Mouse (Mus musculus) spleen, adult 18-20 months (tissue): ENCODE results near the gene AI464131.

Experiments used
- DNase-seq, 2 experiments: peaks; one replicate each; pipeline ENCODE4 v3.0.0; 2022; ENCODE audit warnings: mixed read lengths in 2 of 2

AI464131 gene

GRCm38 (mm10) chr4:41504325-41504724, 1.4 kb upstream of the AI464131 start:
- no peak for DNase-seq

DNA sequence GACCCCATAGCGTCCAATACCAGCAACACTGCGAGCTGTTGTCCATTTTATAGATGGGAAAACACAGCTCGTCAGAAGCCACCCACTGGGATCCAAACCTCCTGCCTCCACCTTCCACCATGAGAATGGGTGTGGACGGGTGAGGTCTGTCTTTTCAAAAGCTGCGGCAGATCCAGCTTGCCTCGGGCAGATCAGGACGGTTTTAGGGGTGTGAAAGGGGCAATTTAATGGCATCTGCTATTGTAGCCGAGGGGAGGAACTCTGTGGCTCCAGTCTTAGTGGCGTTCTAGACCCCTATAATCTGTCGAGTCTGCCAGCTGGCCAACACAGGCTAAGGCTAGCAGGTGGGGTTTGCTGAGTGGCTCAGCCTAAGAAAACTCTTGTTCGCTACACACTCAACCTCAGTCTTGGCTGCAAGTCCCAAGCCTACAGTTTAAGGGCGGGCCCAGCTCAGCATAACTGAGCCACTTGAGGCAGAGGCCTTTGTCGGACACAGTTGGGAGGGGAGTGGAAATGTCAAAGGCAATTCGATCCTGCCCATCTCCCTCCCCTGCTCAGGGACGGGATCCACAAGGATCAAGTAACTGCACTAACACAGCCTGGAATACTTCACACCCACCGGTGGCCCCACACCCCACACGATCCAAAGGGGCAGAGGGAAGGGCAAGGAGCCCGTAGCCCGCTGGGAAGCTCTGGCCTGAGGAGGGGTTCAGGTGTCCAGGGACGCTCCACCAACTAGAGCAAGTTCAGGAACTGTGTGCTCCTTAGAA, 520 bp downstream of the AI464131 start:
- DNase-seq, result no peak

DNA sequence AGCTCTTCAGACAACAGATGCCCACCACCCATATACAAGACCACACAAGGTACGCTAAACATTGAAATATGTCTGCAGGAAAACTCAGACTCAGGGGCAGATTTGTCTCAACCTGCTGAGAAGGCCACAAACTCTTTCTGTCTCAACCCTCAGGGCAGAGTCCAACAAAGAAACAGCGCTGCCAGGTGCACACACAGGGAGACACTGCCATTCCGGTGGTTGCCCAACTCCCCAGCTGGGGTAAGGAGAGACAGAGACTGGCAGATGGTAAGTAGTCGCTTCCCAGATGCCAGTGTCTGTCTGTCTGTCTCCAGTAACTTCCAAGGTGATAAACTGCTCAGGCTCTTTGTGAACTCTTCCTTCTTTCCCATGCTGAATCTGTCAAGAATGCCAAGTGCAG, 2.1 kb downstream of the AI464131 start:
- no peak for DNase-seq

GRCm38 (mm10) chr4:41499619-41500018, 3.3 kb downstream of the AI464131 start:
- no peak for DNase-seq

DNA sequence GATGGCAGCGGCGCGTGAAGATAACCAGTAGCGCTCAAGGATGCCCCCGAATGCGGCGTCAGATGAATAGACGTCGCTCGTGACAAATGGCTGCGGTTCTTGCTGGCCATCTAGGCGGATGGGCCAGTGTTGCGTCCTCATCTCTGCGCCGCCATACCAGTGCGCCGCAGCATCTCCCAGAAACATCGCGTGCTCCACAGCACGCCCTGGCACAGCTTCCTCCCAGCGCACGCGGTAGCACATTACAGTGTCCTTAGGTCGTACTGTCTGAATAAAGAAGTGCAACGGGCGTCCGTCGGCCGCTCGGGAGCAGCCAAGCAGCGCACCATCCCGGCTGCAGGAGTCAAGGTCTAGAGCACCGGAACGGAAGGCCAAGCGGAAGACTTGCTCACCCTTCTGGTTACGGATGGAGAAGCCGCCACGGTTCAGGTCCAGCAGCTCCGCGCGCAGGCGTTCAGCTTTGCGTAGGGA, 3.9 kb downstream of the AI464131 start:
- DNase-seq, result no peak

DNA sequence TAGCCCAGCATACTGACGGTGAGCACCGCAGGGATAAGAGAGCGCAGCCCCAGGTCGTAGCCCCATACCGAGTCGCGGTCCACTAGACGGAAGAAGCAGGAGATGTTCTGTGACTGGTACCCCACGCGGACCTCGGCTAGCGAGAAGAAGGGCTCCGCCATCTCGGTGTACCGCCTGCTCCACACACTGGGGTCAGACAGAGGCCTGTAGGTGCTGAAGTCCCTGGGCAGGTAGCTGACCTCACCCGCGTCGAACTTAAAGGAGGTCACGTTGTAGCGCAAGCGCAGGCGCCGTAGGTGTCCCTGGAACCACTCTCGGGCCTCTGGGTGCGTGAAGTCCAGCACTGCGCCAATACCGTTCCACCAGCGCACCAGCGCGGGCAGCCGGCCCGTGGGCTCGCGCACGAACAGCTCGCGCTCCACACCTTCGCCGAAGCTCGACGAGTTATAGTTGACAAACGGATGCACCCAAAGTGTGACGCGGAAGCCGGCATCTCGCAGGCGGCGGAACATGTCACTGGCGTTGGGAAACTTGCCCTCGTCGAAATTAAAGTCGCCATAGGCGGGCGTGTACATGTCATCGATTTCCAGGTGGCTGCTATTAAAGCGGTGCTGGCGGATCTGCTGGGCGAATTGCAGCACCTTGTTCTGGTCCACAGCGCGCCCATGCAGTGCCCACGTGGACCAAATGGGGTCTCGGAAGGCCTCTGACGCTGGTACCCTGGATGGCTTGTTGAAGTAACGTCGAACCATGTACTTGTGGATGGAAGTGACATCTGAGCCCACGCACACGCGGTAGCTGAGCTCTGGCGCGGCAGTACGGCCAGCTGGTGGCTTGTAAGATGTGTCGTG, 4.7 kb downstream of the AI464131 start:
- DNase-seq, result no peak

GRCm38 (mm10) chr4:41497579-41497978, 5.3 kb downstream of the AI464131 start:
- peak in 1 of 2 experiments; percentile 20 for DNase-seq

DNA sequence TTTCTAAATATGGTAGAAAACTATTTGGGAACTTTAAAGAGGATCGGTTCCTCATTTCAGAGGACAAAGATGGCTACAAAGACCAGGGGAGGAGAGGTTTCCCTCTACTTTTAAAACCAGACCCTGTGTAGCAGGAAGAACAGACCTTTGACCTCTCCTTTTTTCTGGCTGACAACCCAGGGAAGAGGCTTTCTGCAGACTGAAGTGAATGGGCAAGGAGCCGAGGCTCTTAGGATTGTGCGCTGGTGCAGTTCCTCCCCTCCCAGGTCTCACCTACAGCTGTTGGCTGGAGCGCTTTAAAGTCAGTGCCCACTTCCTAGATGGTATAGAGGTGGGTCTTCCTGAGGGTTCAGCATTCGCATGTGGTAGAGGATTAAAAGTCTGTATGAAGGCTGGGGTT, 5.8 kb downstream of the AI464131 start:
- DNase-seq, result no peak

- DNase-seq, result no peak
Measured at GRCm38 (mm10) chr4:41495850-41496249, 7.0 kb downstream of the AI464131 start.

GRCm38 (mm10) chr4:41495076-41495475, 7.8 kb downstream of the AI464131 start:
- DNase-seq, result no peak

- no peak for DNase-seq
Measured at GRCm38 (mm10) chr4:41494378-41494777, 8.5 kb downstream of the AI464131 start.

GRCm38 (mm10) chr4:41493464-41494116, 9.3 kb downstream of the AI464131 start:
- no peak for DNase-seq

GRCm38 (mm10) chr4:41492951-41493350, 9.9 kb downstream of the AI464131 start:
- no peak for DNase-seq

GRCm38 (mm10) chr4:41481601-41482017, 21.3 kb downstream of the AI464131 start:
- no peak for DNase-seq

GRCm38 (mm10) chr4:41480254-41480653, 22.6 kb downstream of the AI464131 start:
- DNase-seq, result no peak

GRCm38 (mm10) chr4:41479456-41479804, 23.4 kb downstream of the AI464131 start:
- DNase-seq, result no peak

DNA sequence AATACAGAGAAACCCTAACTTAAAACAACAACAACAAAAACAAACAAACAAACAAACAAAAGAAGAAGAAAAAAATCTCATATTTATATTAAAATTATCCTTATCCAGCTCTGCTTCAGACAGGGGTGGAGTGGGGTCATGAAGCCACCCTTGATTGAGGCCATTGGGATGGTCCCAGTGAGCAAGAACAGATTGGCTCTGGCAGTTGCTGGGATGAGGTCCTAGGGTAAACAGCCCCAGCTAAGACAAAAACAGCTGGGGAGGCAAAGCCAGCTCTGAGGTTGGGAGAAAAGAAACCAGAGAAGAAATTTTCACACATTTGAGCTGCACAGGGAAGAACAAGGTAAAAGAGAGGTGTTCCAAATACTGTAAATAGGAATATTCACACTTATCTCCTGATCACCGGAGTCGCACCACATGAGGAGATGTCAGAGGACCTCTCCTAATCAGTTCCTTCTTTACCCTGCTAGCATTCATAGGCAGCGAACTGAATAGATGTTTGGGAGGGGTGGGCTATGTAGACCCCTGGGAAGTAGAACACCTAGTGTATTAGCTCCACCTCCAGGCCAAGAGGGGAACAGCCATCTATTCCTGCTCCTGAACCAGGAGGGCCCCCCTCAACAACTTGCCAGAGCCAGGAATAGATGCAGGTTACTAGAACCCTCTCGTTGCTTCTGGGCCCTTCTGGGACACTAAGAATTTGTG, 24.0 kb downstream of the AI464131 start:
- no peak for DNase-seq

DNA sequence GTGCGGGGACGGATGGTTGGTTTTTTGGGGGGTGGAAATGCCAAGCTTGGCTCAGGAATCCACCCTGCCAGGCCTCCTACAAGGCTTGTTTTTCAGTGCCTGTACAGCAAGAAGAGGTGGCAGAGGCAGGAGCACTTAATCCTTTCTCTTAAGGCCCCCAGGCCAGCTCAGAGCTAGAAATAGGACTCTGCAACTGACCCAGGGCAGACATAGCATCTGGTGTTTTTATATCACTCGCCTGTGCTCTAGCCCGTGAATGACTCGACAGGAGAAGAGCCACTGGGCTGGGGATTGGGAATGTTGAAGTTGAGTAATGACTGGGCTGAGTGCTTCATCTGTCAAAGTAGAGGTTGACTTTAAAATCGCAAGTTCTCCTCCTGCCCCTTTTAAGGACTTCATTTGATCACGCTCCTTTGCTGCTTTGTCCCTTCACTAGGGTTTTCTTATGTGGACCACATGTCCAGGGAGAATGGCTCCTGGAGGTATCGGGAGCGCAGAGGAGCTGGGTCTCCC, 25.2 kb downstream of the AI464131 start:
- no peak for DNase-seq

GRCm38 (mm10) chr4:41471384-41471689, 31.5 kb downstream of the AI464131 start:
- DNase-seq, result no peak

- no peak for DNase-seq
Measured at GRCm38 (mm10) chr4:41470684-41471383, 32.0 kb downstream of the AI464131 start.

DNA sequence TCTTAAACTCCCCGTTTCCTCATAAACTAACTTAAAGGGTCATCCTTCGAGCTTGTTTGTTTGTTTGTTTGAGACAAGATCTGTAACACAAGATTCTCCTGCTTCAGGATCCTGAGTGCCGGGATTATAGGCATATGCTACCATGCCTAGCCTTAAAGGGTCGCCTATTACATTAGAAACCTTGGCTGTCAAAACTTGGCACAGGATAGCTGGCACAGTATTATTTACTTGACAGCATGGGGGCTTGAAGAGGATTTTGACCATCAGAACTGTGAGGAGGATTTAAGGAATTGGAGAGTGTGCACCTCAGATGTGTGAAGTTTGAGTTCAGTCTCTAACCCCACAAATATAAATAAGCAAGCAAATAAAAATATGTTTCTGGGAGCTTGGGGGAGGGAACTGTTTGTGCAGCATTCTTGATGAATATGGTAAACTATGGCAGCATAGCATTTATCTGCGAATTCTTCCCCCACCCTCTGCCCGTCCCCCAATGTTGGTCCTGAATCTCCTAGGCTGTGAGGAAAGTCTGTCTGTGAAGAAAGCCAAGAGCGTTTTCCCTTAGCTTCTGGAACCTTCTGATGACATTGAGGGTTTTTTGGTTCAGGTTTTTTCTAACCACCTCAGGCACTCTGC, 32.7 kb downstream of the AI464131 start:
- DNase-seq, result no peak

DNA sequence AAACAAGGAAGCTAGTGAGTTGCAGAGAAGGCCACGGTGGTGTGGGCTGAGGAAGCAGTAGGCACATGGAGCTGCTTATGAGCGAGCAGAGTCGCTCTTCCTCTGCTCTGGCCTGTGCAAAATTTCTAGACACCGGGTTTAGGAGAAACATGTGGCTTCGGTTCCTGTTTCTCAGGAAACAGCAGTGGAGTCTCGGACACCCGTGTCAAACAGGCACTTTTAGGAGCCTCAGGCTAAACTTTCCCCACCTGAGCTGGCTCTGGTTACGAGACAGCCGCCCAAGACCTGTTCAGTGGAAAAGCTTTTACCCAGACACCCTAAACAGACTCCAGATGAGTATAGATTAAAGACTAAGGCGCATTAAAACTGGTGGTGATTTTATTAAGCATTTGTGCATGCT, 33.7 kb downstream of the AI464131 start:
- DNase-seq, result no peak
